Mouse (Mus musculus): ENCODE data around the gene Gm9817.
A peak's percentile ranks its signal among the peaks of the same experiment; 100 is the strongest.

Gene Gm9817

DNA sequence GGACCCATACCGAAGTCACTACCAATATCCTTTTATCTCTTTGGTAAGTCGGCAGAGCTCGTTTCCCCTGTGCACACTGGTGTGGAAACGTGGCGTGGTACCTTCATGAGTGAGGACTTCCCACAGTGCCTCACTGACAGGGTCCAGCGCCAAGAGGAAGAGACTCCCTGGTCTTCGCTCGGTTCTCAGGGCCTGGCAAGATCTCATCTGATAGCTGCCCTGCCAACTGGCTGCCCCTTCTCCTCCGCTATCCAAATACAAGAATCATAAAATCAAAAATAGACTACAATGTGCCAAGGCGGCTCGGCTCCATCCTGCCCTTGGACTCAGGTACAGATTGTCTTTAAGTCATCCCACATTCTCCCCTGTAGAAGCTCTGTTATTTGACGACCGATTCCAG, 11.4 kb downstream of the Gm9817 start:
- peak in 1 of 2 experiments; percentile 13 for DNase-seq (ENCODE audit: low spot score in 2 of 2)

DNA sequence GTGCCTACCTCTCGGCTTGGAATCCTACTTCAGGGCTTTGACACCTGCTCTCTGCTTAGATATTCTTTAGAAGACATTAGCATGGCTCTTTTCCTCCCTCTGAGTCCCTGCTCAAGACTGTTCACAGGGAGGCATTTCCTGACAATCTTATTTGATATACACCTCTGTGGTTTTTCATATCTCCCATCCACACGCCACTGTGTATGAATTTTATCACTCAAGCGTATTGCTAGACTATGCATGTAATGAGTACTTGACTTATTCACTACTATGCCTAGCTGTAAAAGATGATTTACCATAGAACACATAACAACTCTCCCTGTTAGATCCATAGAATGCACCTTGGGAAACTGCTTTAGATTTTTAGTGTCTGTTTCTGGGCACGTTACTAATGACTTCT, 14.3 kb downstream of the Gm9817 start:
- no peak for DNase-seq (ENCODE audit: low spot score in 2 of 2)

DNA sequence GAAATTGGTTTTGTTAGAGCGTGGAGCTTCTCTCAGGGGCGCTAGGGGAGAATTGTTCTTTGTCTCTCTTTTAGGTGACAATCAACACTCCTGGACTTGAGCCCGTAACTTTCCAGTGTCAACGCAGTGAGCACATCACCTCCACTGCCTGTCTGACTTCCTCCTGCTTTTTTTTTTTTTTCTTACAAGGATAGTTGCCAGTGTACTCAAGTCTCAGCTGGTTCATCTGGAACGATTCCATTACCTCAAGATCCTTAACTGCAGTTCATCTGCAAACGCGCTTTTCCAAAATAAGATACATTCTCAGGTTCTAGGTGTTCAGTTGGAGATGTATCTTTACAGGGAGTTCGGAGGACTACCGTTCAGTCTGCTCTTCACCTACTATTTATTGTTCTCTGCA, 16.5 kb downstream of the Gm9817 start:
- DNase-seq (ENCODE audit: low spot score in 2 of 2) = no peak

DNA sequence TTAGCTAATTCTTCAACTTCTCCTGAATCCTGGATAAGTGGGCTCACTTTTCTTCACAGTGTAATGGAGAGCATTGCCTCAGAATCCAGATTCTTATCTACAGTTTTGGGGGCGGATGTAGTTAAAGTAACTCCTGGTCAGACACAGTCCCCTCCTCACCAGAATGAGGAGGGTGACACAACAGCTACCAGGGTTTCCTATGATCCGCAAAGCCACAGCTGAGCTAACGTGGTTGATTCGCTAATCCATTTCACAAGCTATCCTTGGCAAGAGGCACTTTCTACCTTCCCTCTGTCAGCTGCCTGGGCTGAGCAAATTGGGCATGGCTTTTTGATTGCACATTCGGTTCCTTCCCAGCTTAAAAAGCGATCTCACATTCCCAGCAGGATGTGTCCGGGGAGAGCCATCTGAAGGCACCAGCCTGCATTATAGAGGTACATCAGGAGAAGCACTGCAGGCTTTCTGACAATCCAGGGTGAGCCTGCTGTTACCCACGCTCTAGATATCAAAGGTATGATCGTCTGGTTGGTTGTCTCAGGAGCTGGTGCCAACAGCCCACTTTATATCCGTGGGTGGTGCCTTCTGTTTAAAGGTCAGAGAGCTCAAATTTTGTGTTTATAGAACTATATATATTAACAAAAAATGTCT, 21.2 kb downstream of the Gm9817 start:
- DNase-seq (ENCODE audit: low spot score in 2 of 2) = no peak

DNA sequence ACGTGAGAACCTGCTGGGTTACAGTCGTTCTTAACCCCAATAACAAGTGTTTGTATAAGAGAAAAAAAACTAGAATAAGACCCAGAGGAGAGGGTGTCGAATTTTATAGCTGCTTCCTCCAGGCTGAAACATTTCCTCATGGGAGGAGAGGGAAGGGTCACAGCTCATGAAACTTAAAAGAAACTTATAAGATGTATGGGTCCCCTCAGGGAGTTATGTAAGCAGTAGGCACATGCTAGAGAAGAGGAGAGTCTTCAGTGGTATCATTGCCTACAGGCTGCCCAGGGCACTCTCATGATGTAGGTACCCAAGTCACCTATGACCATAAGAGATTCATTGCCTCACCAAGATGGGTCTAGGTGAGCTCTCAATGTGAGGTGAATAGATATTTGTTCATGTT, 28.0 kb downstream of the Gm9817 start:
- DNase-seq (ENCODE audit: low spot score in 2 of 2) = no peak

DNA sequence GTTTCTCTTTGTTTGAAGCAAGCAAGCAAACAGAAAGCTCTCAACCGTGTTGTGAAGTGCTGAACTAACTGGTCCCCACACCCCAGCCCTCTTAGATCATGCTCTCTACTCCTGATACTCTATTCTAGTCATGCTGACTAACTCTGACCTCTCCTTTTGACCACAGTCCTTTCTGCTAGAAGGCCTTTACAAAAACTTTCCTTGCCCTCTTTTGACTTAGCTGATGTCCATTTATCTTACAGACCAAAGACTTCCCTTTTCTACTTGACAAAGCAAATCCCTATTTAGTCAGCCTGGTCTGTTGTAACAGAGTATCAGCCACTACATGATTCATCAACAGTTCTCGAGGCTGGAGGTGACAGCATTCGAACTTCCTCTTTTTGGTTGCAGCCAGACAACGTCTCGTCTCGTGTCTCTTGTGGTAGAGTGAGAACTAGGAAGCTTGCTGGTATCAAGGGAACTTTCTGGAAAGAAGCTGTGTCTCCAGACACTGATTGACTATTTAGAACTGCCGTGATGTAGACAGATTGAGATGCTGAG, 30.4 kb downstream of the Gm9817 start:
- no peak for DNase-seq (ENCODE audit: low spot score in 2 of 2)

DNA sequence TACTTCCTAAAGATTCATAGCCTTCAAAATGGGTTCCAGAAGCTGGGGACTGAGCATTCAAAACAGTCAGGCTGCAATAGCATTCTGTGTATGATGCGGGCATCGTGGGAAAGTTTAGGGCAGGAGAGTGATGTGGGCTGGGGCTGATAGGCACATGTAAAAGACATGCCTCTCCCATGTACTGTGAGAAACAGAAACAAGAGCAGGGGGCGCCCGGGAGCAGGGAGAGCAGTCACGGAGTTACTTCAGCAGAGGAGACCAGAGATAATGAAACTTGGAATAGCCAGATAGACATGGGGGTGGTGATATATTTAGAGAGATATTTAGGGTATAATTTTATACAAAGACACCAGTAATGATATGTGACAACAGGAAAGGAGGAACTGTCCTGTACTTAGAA, 39.9 kb downstream of the Gm9817 start:
- no peak for DNase-seq (ENCODE audit: low spot score in 2 of 2)

DNA sequence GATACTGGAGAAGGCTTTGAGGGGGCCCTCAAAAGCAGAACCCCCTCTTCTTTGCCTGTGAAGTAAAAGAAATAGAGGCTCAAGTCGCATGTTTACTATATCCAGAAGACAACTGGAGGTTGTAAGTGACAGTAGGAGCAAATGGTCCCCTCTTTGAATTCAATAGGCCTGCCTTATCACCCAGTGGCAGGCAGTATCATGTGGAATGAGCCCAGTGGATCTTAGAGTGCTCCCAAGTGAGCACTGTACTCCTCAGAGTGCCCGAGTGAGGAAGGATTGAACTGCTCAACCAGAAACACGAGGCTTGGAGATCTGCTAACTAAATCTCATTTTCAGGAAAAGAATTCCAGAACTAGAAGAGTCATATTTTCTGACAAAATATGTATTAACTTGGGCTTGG, 40.3 kb downstream of the Gm9817 start:
- no peak for DNase-seq (ENCODE audit: low spot score in 2 of 2)
